Mouse (Mus musculus): ENCODE measurements around the gene Pwp2. TPM values are rescaled to one million over a fixed set of nuclear protein-coding genes. Genes with fewer than 3 reads are reported as not detected.
"Not testable (repeated sequence)": the region's sequence is repeated elsewhere in the genome, so short reads cannot be mapped to it uniquely, and the experiment has no call there.

Pwp2 gene
- 1 to 10 TPM; 8.2 to 8.8 TPM for total RNA-seq (2021)
- long read RNA-seq, experiment 1, transcript Pwp2-201 (21 exons, 3,872 nt) = major isoform, 7 of 12 reads
- long read RNA-seq, experiment 1, partial matches to known transcripts = 3 of 12 reads
- long read RNA-seq, experiment 1, other reads (novel, unspliced or antisense) = 2 of 12 reads
- long read RNA-seq, experiment 2, transcript Pwp2-201 (21 exons, 3,872 nt) = major isoform, 8 of 9 reads
- long read RNA-seq, experiment 2, partial matches to known transcripts = 1 of 9 reads
- long read RNA-seq, experiment 2, other reads (novel, unspliced or antisense) = 0 of 9 reads

DNA sequence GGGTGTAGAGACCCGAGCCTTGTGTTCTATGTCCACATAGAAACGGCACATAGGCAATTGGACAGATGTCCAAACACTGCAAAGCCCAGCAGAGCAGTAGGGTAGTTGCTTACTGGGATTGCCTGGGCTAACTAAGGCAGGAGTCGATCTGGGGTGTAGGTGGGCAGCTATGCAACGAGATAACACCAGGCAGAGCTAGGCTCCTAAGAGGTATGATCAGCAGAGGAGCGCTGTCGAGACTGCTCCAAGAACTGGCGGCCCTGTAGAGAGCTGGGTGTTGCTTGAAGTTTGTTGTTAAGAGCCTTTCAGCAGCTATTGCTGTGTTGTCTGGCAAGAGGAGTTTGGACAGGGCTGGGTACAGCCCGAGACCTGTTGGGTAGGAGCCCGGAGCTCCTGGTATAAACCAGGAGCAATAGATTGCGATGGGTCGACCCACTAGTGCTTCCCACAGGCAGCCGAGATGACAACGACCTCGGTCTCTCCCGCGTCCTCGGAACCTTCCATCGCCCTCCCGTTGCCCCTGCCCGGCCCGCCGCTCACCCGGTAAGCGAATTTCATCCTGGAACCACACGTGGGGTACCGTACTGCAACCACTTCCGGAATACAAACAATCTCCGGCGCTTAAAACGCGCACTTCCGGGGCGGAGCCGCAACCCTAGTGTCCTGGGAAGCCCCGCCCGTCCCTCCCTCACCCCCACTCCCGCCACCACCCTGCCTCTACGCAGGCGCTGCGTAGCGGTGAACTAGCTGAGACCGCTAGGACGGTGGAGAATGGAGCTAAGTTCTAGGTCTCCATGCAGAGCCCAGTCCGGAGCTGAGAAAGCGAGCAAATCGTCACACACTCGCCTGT lies at the start of gene Pwp2:
Gene Pwp2, minus strand, starts transcription at position 619 of the 850 bp plus-strand sequence.
- intact Hi-C loops (cut with DNase I; ENCODE audit: low total_unique reads) = no loop called here
- peak; percentile 90 for DNase-seq

DNA sequence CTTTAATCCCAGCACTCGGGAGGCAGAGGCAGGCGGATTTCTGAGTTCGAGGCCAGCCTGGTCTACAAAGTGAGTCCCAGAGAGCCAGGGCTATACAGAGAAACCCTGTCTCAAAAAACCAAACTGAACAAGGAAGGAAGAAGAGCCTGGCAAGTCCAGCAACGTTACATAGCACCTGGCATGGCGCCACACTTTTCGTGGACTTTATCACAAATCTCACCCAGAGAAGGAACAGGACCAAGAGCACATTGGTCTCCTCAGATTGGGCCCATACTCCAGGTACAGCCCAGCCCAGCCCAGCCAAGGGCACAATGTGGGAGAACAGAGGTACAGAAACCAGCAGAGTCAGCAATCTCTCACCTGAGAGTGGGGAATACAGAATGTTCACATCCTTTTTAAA lies 48.8 kb upstream of the Pwp2 start:
- no peak for DNase-seq
- intact Hi-C loops (cut with DNase I; ENCODE audit: low total_unique reads) = no loop called here

GRCm38 (mm10) chr10:78233161-78233560 lies 48.2 kb upstream of the Pwp2 start:
- intact Hi-C loops (cut with DNase I; ENCODE audit: low total_unique reads) = no loop called here

DNA sequence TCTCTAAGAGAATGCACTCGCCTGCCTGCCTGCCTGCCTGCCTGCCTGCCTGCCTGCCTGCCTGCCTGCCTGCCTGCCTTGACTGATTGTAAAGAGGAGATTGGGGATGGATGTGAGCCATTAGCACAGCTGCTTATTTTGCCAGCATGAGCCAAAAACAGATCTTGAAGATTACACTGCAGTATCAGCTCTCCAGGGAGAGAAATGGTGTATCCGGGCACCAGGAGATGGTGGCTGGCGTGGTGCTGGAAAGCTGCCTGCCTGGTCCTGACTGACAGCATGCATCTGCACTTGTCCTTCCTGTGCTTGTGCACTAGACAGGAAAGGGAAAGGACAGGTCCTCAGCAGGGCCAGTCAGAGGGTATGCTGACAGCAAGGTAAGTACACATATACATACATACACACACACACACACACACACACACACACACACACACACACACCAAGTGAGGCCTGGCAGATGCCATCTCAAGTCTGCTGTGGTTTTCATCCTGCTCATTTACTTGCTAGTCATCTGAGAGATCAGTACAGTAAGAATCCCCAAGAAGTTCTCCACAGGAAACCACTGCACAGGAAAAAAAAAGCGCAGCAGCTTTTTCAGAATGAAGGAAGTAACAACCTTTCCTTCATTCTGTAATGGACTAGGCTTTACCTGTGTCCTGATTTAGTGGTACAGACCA lies 47.5 kb upstream of the Pwp2 start:
- DNase-seq = peak; percentile 49
- intact Hi-C loops (cut with DNase I; ENCODE audit: low total_unique reads) = no loop called here

More at GRCm38 (mm10) chr10:78233161-78233560, 48.2 kb upstream of the Pwp2 start:
- DNase-seq = no peak

- intact Hi-C loops (cut with DNase I; ENCODE audit: low total_unique reads) = no loop called here
- no peak for DNase-seq
Measured at GRCm38 (mm10) chr10:78228560-78228928, 43.6 kb upstream of the Pwp2 start.

DNA sequence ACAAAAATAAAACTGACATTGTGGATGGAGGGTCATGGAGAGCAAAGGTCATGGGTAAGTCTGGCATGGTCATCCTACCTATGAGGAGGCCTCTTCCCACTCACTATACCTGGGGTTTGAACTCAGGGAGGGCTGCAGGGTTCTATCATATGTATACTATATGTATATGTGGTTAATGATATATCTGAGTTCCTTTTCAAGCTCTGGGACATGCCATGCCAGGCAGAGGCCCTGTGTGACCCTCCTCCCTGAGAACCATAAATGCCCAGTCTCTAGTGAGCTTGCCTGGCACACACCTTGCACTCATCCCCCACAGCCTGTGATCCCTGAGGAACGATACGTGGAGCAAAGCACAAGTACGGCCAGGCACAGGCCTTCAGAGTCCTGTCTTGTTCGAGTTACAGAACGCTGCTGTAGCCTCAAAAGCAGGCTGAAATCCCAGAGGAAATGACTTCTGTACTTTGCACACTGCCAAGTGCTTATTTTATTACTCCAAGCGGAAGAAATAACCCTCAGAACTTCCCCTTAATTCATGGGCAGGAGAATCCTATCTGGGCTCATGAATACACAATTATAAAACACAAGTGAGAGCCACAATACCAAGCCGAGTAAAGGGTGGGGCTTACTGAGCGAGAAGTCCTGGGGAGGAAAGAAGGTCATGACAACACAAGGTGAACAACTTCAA lies 43.1 kb upstream of the Pwp2 start:
- intact Hi-C loops (cut with DNase I; ENCODE audit: low total_unique reads) = no loop called here
- DNase-seq = no peak

DNA sequence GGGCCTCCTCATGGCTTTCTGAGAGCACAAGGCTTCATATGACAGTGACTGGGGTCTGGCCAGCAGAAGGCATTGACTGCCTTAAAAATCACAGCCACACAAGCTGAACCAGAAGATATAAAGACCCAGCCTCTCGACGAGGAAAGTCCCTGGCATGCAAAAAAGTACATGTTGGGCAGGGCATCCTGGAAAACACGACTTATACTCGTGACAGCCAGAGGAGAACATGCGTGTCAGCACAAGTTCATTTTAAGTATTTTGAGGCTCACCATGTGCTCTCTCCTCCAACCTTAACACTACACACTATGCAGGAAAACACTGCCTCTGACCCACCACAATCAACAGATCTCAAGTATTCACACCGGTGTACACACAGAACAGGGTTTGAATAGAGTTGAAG lies 39.2 kb upstream of the Pwp2 start:
- no peak for DNase-seq
- intact Hi-C loops (cut with DNase I; ENCODE audit: low total_unique reads) = no loop called here

GRCm38 (mm10) chr10:78222908-78223307 lies 38.0 kb upstream of the Pwp2 start:
- DNase-seq = peak; percentile 44
- intact Hi-C loops (cut with DNase I; ENCODE audit: low total_unique reads) = no loop called here

DNA sequence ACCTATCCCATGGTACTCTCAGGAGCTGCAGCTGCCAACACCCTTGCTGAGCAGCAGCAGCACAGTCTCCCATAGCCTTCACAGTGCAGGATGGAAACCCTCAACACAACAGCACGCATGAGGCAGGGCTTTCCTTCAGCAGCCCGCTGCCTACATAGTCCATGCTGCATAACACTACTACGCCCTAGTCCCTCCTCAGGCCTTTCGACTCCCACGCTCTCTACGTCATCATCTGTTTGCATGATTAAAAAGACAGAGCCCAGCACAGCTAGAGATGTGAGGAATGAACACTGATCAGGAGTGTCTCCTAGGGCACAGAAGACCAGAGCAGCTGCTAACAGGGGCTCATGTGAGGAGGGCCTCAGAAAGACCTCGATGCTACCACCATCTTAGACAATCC lies 36.4 kb upstream of the Pwp2 start:
- no peak for DNase-seq
- intact Hi-C loops (cut with DNase I; ENCODE audit: low total_unique reads) = no loop called here

GRCm38 (mm10) chr10:78219528-78219927 lies 34.6 kb upstream of the Pwp2 start:
- no peak for DNase-seq
- intact Hi-C loops (cut with DNase I; ENCODE audit: low total_unique reads) = no loop called here

DNA sequence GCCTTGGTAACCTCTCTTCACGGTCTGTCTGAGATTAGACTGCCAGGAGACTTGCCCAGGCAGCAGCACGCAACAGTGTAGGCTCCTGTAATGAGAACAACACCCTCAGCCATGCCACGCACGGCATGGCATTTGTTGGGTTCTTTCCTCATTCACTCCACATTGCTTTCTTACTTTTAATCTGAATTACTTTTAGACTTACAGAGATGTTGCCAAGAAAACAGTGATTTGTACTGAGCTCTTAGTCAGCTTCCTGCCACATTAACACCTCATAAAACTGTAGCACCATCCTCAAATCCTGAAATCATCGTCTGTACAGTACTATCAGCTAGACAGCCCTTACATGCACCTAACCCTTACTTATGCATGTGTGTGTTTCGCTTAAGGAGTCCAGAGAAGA lies 33.6 kb upstream of the Pwp2 start:
- intact Hi-C loops (cut with DNase I; ENCODE audit: low total_unique reads) = no loop called here
- no peak for DNase-seq

DNA sequence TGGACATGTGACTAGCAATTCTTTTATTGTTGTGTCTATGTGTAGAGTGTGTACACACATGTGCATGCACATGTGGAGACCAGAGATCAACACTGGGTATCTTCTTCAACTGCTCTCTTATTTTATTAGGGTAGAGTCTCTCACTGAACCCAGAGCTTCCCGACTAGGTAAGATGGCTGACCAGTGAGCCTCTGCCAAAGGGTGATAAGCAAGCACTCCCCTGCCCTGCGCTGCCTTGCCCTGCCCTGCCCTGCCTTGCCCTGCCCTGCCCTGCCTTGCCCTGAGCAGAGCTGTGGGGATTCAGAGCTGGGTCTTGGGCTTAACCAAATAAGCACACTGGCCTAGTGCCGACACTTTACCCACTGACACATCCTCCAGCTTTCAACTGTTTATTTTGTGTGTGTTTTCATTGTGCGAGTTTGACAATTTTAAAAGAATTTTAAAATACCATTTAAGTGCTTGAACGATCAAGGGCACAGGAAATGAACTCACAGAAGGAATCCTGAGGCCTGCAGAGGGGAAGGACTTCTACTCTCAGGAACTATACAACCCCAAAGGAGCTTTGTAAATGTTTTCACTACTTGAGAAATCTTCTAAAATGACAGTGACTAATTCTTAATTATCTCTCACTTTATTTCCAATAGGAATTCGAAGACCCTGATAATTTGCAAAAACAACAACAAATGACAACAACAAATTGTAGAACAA lies 31.6 kb upstream of the Pwp2 start:
- no peak for DNase-seq
- intact Hi-C loops (cut with DNase I; ENCODE audit: low total_unique reads) = no loop called here

- intact Hi-C loops (cut with DNase I; ENCODE audit: low total_unique reads) = no loop called here
- DNase-seq = no peak
Measured at GRCm38 (mm10) chr10:78214371-78214770, 29.4 kb upstream of the Pwp2 start.

GRCm38 (mm10) chr10:78211311-78211710 lies 26.4 kb upstream of the Pwp2 start:
- intact Hi-C loops (cut with DNase I; ENCODE audit: low total_unique reads) = no loop called here
- DNase-seq = no peak

DNA sequence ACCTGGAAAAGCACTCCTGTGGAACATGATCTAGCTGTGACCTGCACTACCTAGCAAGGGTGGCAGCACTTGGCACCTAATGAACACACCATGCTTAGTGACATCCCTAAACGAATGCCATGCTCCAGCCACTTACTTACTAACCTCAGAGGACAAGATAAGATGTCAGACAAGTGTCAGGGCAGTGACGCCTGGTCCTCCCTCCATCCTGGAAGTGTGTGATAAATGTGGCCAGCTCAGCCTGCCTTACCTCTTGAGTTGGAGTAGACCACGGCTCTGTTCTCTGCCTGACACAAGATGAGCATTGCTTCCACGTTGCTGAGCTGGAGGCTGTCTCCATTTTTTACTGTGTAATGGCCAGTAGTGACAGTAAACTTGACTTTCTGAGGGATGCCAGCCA lies 16.2 kb upstream of the Pwp2 start:
- intact Hi-C loops (cut with DNase I; ENCODE audit: low total_unique reads) = loop anchor here (10.0 kb wide), 1 partner anchor 184 kb away; no protein-coding TSS in a partner anchor
- DNase-seq = no peak

GRCm38 (mm10) chr10:78192933-78193332 lies 8.0 kb upstream of the Pwp2 start:
- intact Hi-C loops (cut with DNase I; ENCODE audit: low total_unique reads) = no loop called here
- no peak for DNase-seq

- intact Hi-C loops (cut with DNase I; ENCODE audit: low total_unique reads); DNase-seq: not testable (repeated sequence)
Measured at GRCm38 (mm10) chr10:78186076-78186475, 1.1 kb upstream of the Pwp2 start.

- no peak for DNase-seq
- intact Hi-C loops (cut with DNase I; ENCODE audit: low total_unique reads) = no loop called here
Measured at GRCm38 (mm10) chr10:78185381-78185725, 404 bp upstream of the Pwp2 start.

DNA sequence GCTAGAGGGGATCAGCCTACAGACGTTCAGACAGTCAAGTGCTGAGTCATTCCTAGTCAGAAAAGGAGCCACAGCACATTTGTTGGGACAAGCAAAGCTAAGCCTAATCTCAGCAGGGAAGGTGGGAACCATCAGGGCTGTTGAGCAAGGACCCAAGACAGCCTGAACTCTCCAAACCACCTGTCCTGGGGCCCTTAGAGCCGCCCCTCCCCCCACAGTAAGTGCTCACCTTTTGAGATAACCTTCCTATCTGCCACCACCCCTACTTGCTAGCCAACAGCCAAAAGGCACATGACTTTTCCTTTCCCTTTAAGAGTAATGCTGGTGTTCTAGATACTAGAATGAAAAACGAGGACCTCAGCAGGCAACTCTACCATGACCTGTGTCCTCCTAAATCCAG lies 1.4 kb downstream of the Pwp2 start:
- DNase-seq = no peak
- intact Hi-C loops (cut with DNase I; ENCODE audit: low total_unique reads) = no loop called here
